Mouse (Mus musculus): Measurements from ENCODE around the gene Prss28. TPM values are rescaled to one million over a fixed set of nuclear protein-coding genes. Genes with fewer than 3 reads are reported as not detected.

Prss28 gene
- polyA plus RNA-seq, 1 experiment from 2014 or later: not detected

DNA sequence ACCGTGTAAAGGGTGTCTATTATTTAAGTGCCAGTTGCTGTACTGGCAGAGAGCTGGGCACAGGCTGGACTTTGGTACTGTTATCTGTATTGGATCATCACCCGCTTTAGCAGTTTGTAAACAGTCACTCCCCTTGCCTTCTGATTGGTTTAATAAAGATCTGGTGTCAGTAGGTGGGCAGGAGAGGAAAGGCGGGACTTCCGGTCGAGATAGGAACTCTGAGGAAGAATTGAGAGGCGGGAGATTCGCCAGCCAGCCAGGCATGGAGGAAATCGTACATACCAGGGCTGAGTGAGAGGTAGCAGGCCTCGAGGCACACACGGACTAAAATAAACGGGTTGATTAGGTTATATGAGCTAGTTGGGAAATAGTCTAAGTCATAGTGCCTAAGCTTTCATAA is 26.3 kb upstream of the Prss28 start:
- Histone ChIP-seq H3K4me2 (no peak overlapping the region; the same call in 1 of the 2 replicates), H3K9ac (ENCODE audit: low read depth, low read length) (0 out of 2 replicates have a peak overlapping the region, but pooled peaks have one; percentile 39)

DNA sequence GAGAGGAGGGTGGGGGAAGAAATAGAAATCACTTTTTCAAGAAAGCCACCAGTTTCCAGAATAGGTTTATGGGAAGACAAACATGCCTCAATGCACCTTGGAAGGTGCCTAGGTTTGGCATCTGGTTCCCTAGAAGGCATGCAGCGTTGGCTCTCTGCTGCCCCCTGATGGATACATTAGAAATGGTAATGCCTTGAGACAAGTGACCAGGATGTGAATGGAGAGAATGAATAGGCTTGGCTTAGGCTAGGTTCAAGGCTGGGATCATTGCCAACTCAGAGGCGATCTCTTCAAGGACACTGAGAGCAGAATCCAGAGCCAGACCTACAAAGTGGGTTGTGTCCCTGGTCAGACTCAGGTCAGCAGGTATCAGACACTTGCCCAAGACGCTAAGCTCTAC is 23.4 kb upstream of the Prss28 start:
- Histone ChIP-seq H3K4me3 (ENCODE audit: low read depth, low read length) (no peak overlapping the region), H3K4me2 (no peak overlapping the region), H3K9ac (ENCODE audit: low read depth, low read length) (no peak overlapping the region), H3K9me3 (replicated peaks; ENCODE audit: control insufficient read depth, low read length) (no peaks in the 10 kb centered on the region), H3K4me1 (ENCODE audit: control insufficient read depth, insufficient read depth, low read length) (no peaks in the 10 kb centered on the region), H3K27ac (ENCODE audit: low read depth, low read length) (no peak overlapping the region), H3K27me3 (ENCODE audit: control insufficient read depth, insufficient read depth, low read length) (no peaks in the 10 kb centered on the region), H3K36me3 (ENCODE audit: control insufficient read depth, insufficient read depth, low read length) (no peaks in the 10 kb centered on the region)
- ATAC-seq (replicated peaks; ENCODE audit: insufficient number of reproducible peaks, low FRiP score, low TSS enrichment): no peak
- WGBS (ENCODE audit: insufficient replicate concordance): 22% methylated on average over 3 of the region's 3 CpGs

More for the DNA sequence above, 26.3 kb upstream of the Prss28 start:
- 25% methylated on average over 11 of the region's 11 CpGs for WGBS (ENCODE audit: insufficient replicate concordance)
- no peak for ATAC-seq (replicated peaks; ENCODE audit: insufficient number of reproducible peaks, low FRiP score, low TSS enrichment)
- H3K36me3 ChIP-seq (ENCODE audit: control insufficient read depth, insufficient read depth, low read length): no peaks in the 10 kb centered on the region
- no peak overlapping the region for H3K4me3 ChIP-seq (ENCODE audit: low read depth, low read length)
- H3K9me3 ChIP-seq (replicated peaks; ENCODE audit: control insufficient read depth, low read length): no peaks in the 10 kb centered on the region
- no peaks in the 10 kb centered on the region for H3K27me3 ChIP-seq (ENCODE audit: control insufficient read depth, insufficient read depth, low read length)
- no peaks in the 10 kb centered on the region for H3K4me1 ChIP-seq (ENCODE audit: control insufficient read depth, insufficient read depth, low read length)
- no peak overlapping the region for H3K27ac ChIP-seq (ENCODE audit: low read depth, low read length)

- Histone ChIP-seq H3K4me2 (no peak overlapping the region), H3K9ac (ENCODE audit: low read depth, low read length) (no peak overlapping the region), H3K27me3 (ENCODE audit: control insufficient read depth, insufficient read depth, low read length) (no peaks in the 10 kb centered on the region), H3K36me3 (ENCODE audit: control insufficient read depth, insufficient read depth, low read length) (no peaks in the 10 kb centered on the region), H3K9me3 (replicated peaks; ENCODE audit: control insufficient read depth, low read length) (no peaks in the 10 kb centered on the region), H3K27ac (ENCODE audit: low read depth, low read length) (no peak overlapping the region), H3K4me3 (ENCODE audit: low read depth, low read length) (no peak overlapping the region), H3K4me1 (ENCODE audit: control insufficient read depth, insufficient read depth, low read length) (no peaks in the 10 kb centered on the region)
- 21% methylated on average over 4 of the region's 4 CpGs for WGBS (ENCODE audit: insufficient replicate concordance)
- ATAC-seq (replicated peaks; ENCODE audit: insufficient number of reproducible peaks, low FRiP score, low TSS enrichment): no peak
Measured at GRCm38 (mm10) chr17:25288842-25289241, 19.6 kb upstream of the Prss28 start.

- H3K27ac ChIP-seq (ENCODE audit: low read depth, low read length): no peak overlapping the region
- H3K27me3 ChIP-seq (ENCODE audit: control insufficient read depth, insufficient read depth, low read length): no peaks in the 10 kb centered on the region
- H3K4me1 ChIP-seq (ENCODE audit: control insufficient read depth, insufficient read depth, low read length): no peaks in the 10 kb centered on the region
- no peak for ATAC-seq (replicated peaks; ENCODE audit: insufficient number of reproducible peaks, low FRiP score, low TSS enrichment)
- H3K9me3 ChIP-seq (replicated peaks; ENCODE audit: control insufficient read depth, low read length): no peaks in the 10 kb centered on the region
- H3K9ac ChIP-seq (ENCODE audit: low read depth, low read length): no peak overlapping the region
- H3K4me2 ChIP-seq: no peak overlapping the region
- WGBS (ENCODE audit: insufficient replicate concordance): 22% methylated on average over 4 of the region's 4 CpGs
- H3K36me3 ChIP-seq (ENCODE audit: control insufficient read depth, insufficient read depth, low read length): no peaks in the 10 kb centered on the region
- no peak overlapping the region for H3K4me3 ChIP-seq (ENCODE audit: low read depth, low read length)
Measured at GRCm38 (mm10) chr17:25290411-25290810, 18.0 kb upstream of the Prss28 start.

DNA sequence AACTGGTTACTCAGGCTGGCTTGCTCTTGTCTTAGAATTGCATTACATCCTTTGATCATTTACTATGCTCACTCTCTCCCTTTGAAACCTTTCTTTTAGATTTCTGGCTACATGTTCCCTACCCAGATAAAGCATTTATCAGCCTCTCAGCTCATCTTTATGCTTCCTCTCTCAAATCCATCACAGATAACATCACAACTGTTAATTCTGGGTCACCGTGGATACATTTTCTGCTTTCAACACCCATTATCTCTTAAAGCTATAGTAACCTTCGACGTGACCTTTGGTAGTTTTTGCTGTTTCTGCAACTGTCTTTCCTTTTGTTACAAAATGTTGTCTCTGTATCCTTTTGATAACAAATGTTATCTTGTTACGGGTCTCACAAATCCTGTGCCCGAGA is 15.0 kb upstream of the Prss28 start:
- Histone ChIP-seq H3K4me3 (ENCODE audit: low read depth, low read length) (no peak overlapping the region), H3K9ac (ENCODE audit: low read depth, low read length) (no peak overlapping the region), H3K27me3 (ENCODE audit: control insufficient read depth, insufficient read depth, low read length) (peaks cover 7% of the 10 kb centered on the region), H3K4me1 (ENCODE audit: control insufficient read depth, insufficient read depth, low read length) (no peaks in the 10 kb centered on the region), H3K27ac (ENCODE audit: low read depth, low read length) (no peak overlapping the region), H3K9me3 (replicated peaks; ENCODE audit: control insufficient read depth, low read length) (no peaks in the 10 kb centered on the region), H3K36me3 (ENCODE audit: control insufficient read depth, insufficient read depth, low read length) (no peaks in the 10 kb centered on the region), H3K4me2 (no peak overlapping the region)
- 37% methylated on average over 5 of the region's 5 CpGs for WGBS (ENCODE audit: insufficient replicate concordance)
- no peak for ATAC-seq (replicated peaks; ENCODE audit: insufficient number of reproducible peaks, low FRiP score, low TSS enrichment)

- Histone ChIP-seq H3K36me3 (ENCODE audit: control insufficient read depth, insufficient read depth, low read length) (no peaks in the 10 kb centered on the region), H3K4me1 (ENCODE audit: control insufficient read depth, insufficient read depth, low read length) (no peaks in the 10 kb centered on the region), H3K9me3 (replicated peaks; ENCODE audit: control insufficient read depth, low read length) (no peaks in the 10 kb centered on the region), H3K27me3 (ENCODE audit: control insufficient read depth, insufficient read depth, low read length) (peaks cover 7% of the 10 kb centered on the region), H3K4me2 (no peak overlapping the region), H3K9ac (ENCODE audit: low read depth, low read length) (no peak overlapping the region), H3K4me3 (ENCODE audit: low read depth, low read length) (no peak overlapping the region), H3K27ac (ENCODE audit: low read depth, low read length) (no peak overlapping the region)
- ATAC-seq (replicated peaks; ENCODE audit: insufficient number of reproducible peaks, low FRiP score, low TSS enrichment): no peak
- 50% methylated on average over 1 of the region's 1 CpGs for WGBS (ENCODE audit: insufficient replicate concordance)
Measured at GRCm38 (mm10) chr17:25294111-25294510, 14.3 kb upstream of the Prss28 start.

- 75% methylated on average over 5 of the region's 5 CpGs for WGBS (ENCODE audit: insufficient replicate concordance)
Measured at GRCm38 (mm10) chr17:25298094-25298493, 10.4 kb upstream of the Prss28 start, which contains the start of gene Prss34. Prss34 (plus strand) TSS chr17:25298394.

DNA sequence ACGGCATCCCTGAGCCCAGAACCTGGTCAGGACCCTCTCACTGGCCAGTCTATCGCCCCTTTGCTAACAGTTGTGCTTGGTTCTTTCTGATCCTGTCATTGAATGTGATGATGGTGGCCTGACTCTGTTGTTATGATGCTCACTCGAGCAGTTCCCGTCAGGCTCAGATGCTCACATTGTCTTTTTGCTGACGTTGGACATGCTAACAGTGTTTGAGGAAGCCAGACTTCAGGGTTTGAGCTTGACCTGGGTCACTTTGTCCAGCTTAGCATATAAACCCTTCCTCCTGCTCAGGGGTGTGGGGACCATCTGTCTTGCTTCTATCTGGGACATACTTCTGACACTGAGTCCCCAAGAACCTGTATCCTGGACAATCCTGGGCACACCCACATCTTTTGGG is 9.9 kb downstream of the Prss28 start, which contains the start of gene Prss29:
Gene Prss29, plus strand, starts transcription at position 301 of the 400 bp plus-strand sequence.
- H3K27me3 ChIP-seq (ENCODE audit: control insufficient read depth, insufficient read depth, low read length): no peaks in the 10 kb centered on the region; the same call in 1 of the 2 replicates
- H3K4me3 ChIP-seq (ENCODE audit: low read depth, low read length): no peak within 1 kb of the TSS
- H3K9ac ChIP-seq (ENCODE audit: low read depth, low read length): no peak within 1 kb of the TSS
- H3K27ac ChIP-seq (ENCODE audit: low read depth, low read length): no peak within 1 kb of the TSS
- H3K36me3 ChIP-seq (ENCODE audit: control insufficient read depth, insufficient read depth, low read length): no peaks in the 10 kb centered on the region
- H3K9me3 ChIP-seq (replicated peaks; ENCODE audit: control insufficient read depth, low read length): no peaks in the 10 kb centered on the region
- no peak for ATAC-seq (replicated peaks; ENCODE audit: insufficient number of reproducible peaks, low FRiP score, low TSS enrichment)
- no peak within 1 kb of the TSS for H3K4me2 ChIP-seq
- no peaks in the 10 kb centered on the region for H3K4me1 ChIP-seq (ENCODE audit: control insufficient read depth, insufficient read depth, low read length)
- WGBS (ENCODE audit: insufficient replicate concordance): 68% methylated on average over 5 of the region's 5 CpGs

More at GRCm38 (mm10) chr17:25298094-25298493, 10.4 kb upstream of the Prss28 start, which contains the start of gene Prss34:
- Histone ChIP-seq H3K4me3 (ENCODE audit: low read depth, low read length) (no peak within 1 kb of the TSS), H3K9me3 (replicated peaks; ENCODE audit: control insufficient read depth, low read length) (no peaks in the 10 kb centered on the region), H3K27me3 (ENCODE audit: control insufficient read depth, insufficient read depth, low read length) (peaks cover 13% of the 10 kb centered on the region), H3K4me2 (no peak within 1 kb of the TSS), H3K27ac (ENCODE audit: low read depth, low read length) (no peak within 1 kb of the TSS), H3K36me3 (ENCODE audit: control insufficient read depth, insufficient read depth, low read length) (no peaks in the 10 kb centered on the region), H3K9ac (ENCODE audit: low read depth, low read length) (no peak within 1 kb of the TSS), H3K4me1 (ENCODE audit: control insufficient read depth, insufficient read depth, low read length) (no peaks in the 10 kb centered on the region)
- no peak for ATAC-seq (replicated peaks; ENCODE audit: insufficient number of reproducible peaks, low FRiP score, low TSS enrichment)

DNA sequence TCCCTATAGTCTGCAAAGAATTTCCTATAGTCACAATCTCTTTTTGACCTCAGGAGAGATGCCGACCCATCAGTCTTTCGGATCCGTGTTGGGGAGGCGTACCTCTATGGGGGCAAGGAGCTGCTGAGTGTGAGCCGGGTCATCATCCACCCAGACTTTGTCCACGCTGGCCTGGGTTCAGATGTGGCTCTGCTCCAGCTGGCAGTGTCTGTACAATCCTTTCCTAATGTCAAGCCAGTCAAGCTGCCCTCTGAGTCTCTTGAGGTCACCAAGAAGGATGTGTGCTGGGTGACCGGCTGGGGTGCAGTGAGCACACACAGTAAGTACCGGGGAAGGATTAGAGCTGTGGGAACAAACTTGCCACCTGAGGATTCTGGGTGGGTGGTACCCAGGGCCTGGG is 12.4 kb downstream of the Prss28 start:
- ATAC-seq (replicated peaks; ENCODE audit: insufficient number of reproducible peaks, low FRiP score, low TSS enrichment): no peak
- Histone ChIP-seq H3K9ac (ENCODE audit: low read depth, low read length) (no peak overlapping the region), H3K27ac (ENCODE audit: low read depth, low read length) (no peak overlapping the region), H3K4me3 (ENCODE audit: low read depth, low read length) (no peak overlapping the region), H3K4me1 (ENCODE audit: control insufficient read depth, insufficient read depth, low read length) (no peaks in the 10 kb centered on the region), H3K4me2 (no peak overlapping the region), H3K9me3 (replicated peaks; ENCODE audit: control insufficient read depth, low read length) (no peaks in the 10 kb centered on the region), H3K36me3 (ENCODE audit: control insufficient read depth, insufficient read depth, low read length) (no peaks in the 10 kb centered on the region), H3K27me3 (ENCODE audit: control insufficient read depth, insufficient read depth, low read length) (no peaks in the 10 kb centered on the region; the same call in 1 of the 2 replicates)
- WGBS (ENCODE audit: insufficient replicate concordance): 86% methylated on average over 8 of the region's 8 CpGs
